Mouse (Mus musculus): ENCODE measurements around the gene Def6. TPM values are rescaled to one million over a fixed set of nuclear protein-coding genes. Genes with fewer than 3 reads are reported as not detected.

Def6 gene
- 96.3 to 128 TPM (median 103 TPM) in 3 replicates for total RNA-seq (2017)

GRCm38 (mm10) chr17:28207591-28208313, at the start of gene Def6:
Gene Def6, plus strand, starts transcription at chr17:28207778.
- ATAC-seq (replicated peaks; ENCODE audit: insufficient number of reproducible peaks, low FRiP score, low TSS enrichment, poor library complexity, severe bottlenecking), result peak; percentile 55

GRCm38 (mm10) chr17:28160361-28160760, 47.2 kb upstream of the Def6 start:
- ATAC-seq (replicated peaks; ENCODE audit: insufficient number of reproducible peaks, low FRiP score, low TSS enrichment, poor library complexity, severe bottlenecking), result no peak

DNA sequence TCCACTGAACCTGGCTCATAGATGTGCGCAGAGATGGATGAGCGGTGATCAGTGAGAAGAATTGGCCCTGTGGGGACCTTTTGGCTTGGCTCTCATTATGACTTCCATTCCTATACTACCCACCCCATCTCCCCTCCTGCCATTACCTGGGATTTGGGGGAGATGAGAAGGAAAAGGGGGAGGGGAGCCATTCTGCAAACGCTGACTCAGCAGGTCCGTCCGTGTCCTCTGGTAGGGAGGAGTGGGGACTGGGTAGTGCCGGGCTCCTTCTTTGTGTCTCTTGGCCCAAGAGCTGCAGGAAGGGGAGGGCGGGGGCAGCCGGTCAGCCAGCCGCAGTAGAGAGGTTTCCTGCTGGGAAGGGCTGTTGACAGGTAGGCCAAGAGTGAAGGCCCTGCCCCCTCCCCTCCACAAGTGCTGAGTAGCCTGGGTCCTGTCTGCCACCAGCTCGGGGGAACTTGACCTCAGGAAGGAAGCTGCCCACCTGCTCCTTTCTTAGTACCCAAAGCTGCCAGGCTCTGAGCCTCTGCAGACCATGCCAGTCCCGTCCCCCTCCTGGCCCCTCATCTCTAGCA, 46.2 kb upstream of the Def6 start:
- no peak for ATAC-seq (replicated peaks; ENCODE audit: insufficient number of reproducible peaks, low FRiP score, low TSS enrichment, poor library complexity, severe bottlenecking)

DNA sequence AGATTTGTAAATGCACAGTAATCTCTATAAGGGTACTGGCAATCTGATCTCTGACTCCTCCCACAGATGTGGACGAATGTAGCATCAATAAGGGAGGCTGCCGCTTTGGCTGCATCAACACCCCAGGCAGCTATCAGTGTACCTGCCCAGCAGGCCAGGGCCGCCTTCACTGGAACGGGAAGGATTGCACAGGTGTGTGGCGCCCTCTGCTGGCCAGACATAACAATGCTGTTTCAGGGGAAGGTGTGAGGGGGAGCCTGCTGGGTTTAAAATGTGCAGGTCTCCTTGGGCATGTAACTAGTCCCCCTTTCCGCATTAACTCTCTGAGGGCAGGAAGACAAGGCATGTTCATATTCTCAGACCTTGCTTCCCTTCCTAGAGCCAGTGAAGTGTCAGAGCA, 43.9 kb upstream of the Def6 start:
- ATAC-seq (replicated peaks; ENCODE audit: insufficient number of reproducible peaks, low FRiP score, low TSS enrichment, poor library complexity, severe bottlenecking), result peak; percentile 80

- no peak for ATAC-seq (replicated peaks; ENCODE audit: insufficient number of reproducible peaks, low FRiP score, low TSS enrichment, poor library complexity, severe bottlenecking)
Measured at GRCm38 (mm10) chr17:28170460-28171305, 36.9 kb upstream of the Def6 start.

DNA sequence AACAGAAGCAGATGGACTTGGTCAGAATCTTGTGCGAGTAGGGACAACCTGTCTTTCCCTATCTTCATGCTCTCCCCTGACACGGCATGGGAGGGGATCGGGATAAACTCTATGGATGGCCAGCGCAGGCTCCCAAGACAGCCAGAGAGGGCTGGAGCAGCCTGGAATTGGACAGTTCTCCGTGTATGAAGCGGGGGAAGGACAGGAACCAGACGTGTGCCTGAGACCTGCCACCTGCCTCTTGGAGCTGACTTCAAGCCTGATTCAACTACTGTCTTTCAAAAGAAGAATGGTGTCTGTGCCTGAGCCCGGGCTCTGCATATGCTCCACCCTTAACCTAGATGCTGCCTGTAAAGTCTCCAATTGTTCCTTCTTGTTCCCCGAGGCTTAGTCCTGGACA, 34.9 kb upstream of the Def6 start:
- no peak for ATAC-seq (replicated peaks; ENCODE audit: insufficient number of reproducible peaks, low FRiP score, low TSS enrichment, poor library complexity, severe bottlenecking)

GRCm38 (mm10) chr17:28176775-28177539, 30.6 kb upstream of the Def6 start, which contains the start of gene Zfp523:
Gene Zfp523, plus strand, starts transcription at chr17:28177129.
- ATAC-seq (replicated peaks; ENCODE audit: insufficient number of reproducible peaks, low FRiP score, low TSS enrichment, poor library complexity, severe bottlenecking), result peak; percentile 48

- ATAC-seq (replicated peaks; ENCODE audit: insufficient number of reproducible peaks, low FRiP score, low TSS enrichment, poor library complexity, severe bottlenecking), result no peak
Measured at GRCm38 (mm10) chr17:28177540-28178046, 30.0 kb upstream of the Def6 start.

- no peak for ATAC-seq (replicated peaks; ENCODE audit: insufficient number of reproducible peaks, low FRiP score, low TSS enrichment, poor library complexity, severe bottlenecking)
Measured at GRCm38 (mm10) chr17:28180331-28180730, 27.2 kb upstream of the Def6 start.

GRCm38 (mm10) chr17:28180783-28181544, 26.6 kb upstream of the Def6 start:
- peak; percentile 66 for ATAC-seq (replicated peaks; ENCODE audit: insufficient number of reproducible peaks, low FRiP score, low TSS enrichment, poor library complexity, severe bottlenecking)

DNA sequence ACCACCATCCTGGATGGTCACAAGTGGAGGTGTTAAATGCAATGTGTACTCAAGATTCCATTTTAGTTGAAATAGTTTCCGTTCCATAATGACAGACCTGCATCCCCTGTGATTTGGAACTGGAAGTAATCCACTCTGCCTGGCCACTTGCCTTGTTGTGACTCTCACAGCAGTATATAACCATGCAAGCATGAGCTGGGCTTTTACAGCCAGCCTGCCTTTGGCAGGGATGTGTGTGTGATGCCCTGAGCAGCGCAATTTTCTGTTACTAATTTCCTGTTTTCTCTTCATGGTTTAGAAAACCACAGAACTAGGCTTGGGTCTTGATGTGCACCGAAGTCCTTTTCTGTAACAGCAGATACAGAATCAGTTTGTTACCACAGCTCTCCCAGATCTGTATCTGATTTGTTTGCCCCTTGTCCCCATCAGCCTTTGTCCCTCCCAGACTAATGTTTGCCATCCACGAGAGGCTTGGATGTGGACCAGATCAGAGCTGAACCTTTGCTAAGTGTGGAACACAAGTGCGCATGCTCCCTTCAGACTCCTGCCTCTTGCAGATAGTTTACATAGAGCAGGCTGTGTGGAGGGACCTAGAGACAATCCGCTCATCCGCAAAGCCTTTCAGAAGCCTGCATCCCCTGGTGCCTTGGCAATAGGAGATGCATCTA, 22.5 kb upstream of the Def6 start:
- ATAC-seq (replicated peaks; ENCODE audit: insufficient number of reproducible peaks, low FRiP score, low TSS enrichment, poor library complexity, severe bottlenecking), result no peak

DNA sequence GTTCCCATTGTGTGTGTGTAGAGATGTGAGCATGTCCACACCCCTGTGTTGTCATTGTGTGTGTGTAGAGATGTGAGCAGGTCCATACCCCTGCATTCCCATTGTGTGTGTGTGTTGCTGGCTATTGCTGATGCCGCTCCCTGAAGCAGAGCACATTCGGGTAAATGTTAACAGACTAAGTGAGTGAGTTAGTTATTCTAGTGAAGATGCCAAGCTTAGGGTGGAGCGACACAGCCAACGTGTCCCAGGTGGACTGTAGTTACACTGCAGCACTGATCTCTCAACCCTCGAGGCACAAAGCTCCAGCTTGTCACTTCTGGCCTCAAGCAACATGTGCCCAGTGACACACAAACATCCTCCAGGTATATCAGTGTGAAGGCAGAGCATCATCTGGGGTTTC, 19.3 kb upstream of the Def6 start:
- no peak for ATAC-seq (replicated peaks; ENCODE audit: insufficient number of reproducible peaks, low FRiP score, low TSS enrichment, poor library complexity, severe bottlenecking)

DNA sequence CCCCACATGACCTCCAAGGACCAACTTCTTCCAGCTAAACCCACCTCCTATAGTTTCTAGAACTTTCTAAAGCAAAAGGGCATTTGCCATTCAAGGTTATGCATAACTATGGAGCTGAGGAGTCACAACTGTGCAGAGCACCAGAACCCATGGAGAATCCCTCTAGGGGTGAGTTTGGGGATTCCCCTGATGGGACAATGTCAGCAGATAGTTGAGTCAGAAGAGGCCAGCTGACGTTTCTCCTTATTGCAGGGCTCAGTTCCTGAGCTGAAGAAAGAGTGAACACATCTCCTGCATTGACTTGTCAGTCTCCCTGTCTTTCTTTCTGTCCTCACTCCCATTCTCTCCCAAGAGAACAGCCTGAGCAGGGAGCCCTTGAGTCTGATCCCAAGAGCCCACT, 14.8 kb upstream of the Def6 start:
- no peak for ATAC-seq (replicated peaks; ENCODE audit: insufficient number of reproducible peaks, low FRiP score, low TSS enrichment, poor library complexity, severe bottlenecking)

- ATAC-seq (replicated peaks; ENCODE audit: insufficient number of reproducible peaks, low FRiP score, low TSS enrichment, poor library complexity, severe bottlenecking), result no peak
Measured at GRCm38 (mm10) chr17:28193559-28193958, 14.0 kb upstream of the Def6 start.

GRCm38 (mm10) chr17:28195033-28195432, 12.5 kb upstream of the Def6 start:
- no peak for ATAC-seq (replicated peaks; ENCODE audit: insufficient number of reproducible peaks, low FRiP score, low TSS enrichment, poor library complexity, severe bottlenecking)

GRCm38 (mm10) chr17:28197646-28198045, 9.9 kb upstream of the Def6 start:
- no peak for ATAC-seq (replicated peaks; ENCODE audit: insufficient number of reproducible peaks, low FRiP score, low TSS enrichment, poor library complexity, severe bottlenecking)

GRCm38 (mm10) chr17:28201982-28202381, 5.6 kb upstream of the Def6 start:
- no peak for ATAC-seq (replicated peaks; ENCODE audit: insufficient number of reproducible peaks, low FRiP score, low TSS enrichment, poor library complexity, severe bottlenecking)

Data from monocyte, adult 5-6 weeks (primary cell).